Mouse (Mus musculus) limb, embryonic 13.5 days (tissue): ENCODE measurements around the gene Smg1. TPM values are rescaled to one million over a fixed set of nuclear protein-coding genes. Genes with fewer than 3 reads are reported as not detected.
A peak's percentile ranks its signal among the peaks of the same experiment; 100 is the strongest.
"Not testable (repeated sequence)": the region's sequence is repeated elsewhere in the genome, so short reads cannot be mapped to it uniquely, and the experiment has no call there.

ENCODE experiments used
- ATAC-seq: fragments of 200-750 bp; cut with Nextera tagmentation; 2 replicates; pipeline ENCODE4 v1.8.0; 2017; ENCODE audit warnings: low read depth, moderate number of reproducible peaks, moderate TSS enrichment; ENCODE audit not compliant: low FRiP score
- H3K27ac ChIP-seq: fragments of 300-500 bp; sonication (generic); 2 replicates; pipeline ENCODE4 v1.5.1; 2015; ENCODE audit warnings: inconsistent platforms, mild to moderate bottlenecking, moderate library complexity
- H3K27me3 ChIP-seq: fragments of 300-500 bp; sonication (generic); 2 replicates; pipeline ENCODE4 v1.6.1; 2015; ENCODE audit warnings: mild to moderate bottlenecking, inconsistent platforms
- H3K36me3 ChIP-seq: fragments of 300-500 bp; sonication (generic); 2 replicates; pipeline ENCODE4 v1.6.1; 2015; ENCODE audit warnings: inconsistent platforms, mild to moderate bottlenecking, moderate library complexity
- H3K4me1 ChIP-seq: fragments of 300-500 bp; sonication (generic); 2 replicates; pipeline ENCODE4 v1.6.1; 2015; ENCODE audit warnings: inconsistent platforms
- H3K4me2 ChIP-seq: fragments of 300-500 bp; sonication (generic); replicated peaks from 2 replicates; pipeline ENCODE4 v1.6.1; 2015; ENCODE audit warnings: inconsistent platforms, mild to moderate bottlenecking, moderate library complexity
- H3K4me3 ChIP-seq: fragments of 300-500 bp; sonication (generic); 2 replicates; pipeline ENCODE4 v1.5.1; 2015; ENCODE audit warnings: moderate library complexity, mild to moderate bottlenecking, inconsistent platforms
- H3K9ac ChIP-seq: fragments of 300-500 bp; sonication (generic); 2 replicates; pipeline ENCODE4 v1.6.1; 2015; ENCODE audit warnings: mild to moderate bottlenecking, inconsistent platforms
- H3K9me3 ChIP-seq: fragments of 300-500 bp; sonication (generic); 2 replicates; pipeline ENCODE4 v1.6.1; 2016; ENCODE audit warnings: inconsistent platforms
- WGBS: fragments of 180-500 bp; shearing (Covaris S2); methylation state at CpG from one replicate; pipeline ENCODE4 v1.1.7; 2015; 5-methylcytosine and 5-hydroxymethylcytosine counted together
- polyA plus RNA-seq: library from polyadenylated mRNA; unstranded; fragments of >200 nt; fragmentation: Nextera tagmentation; extraction: Ambion mirVana; gene quantifications from 2 replicates; pipeline ENCODE4 v1.2.1, GENCODE M21; 2015

The Smg1 gene
- polyA plus RNA-seq, 1 experiment from 2014 or later = 21.2 TPM

GRCm38 (mm10) chr7:118179782-118180181 is 63.7 kb downstream of the Smg1 start:
- Histone ChIP-seq H3K27ac (no peak overlapping the region), H3K9ac (no peak overlapping the region), H3K9me3 (no peaks in the 10 kb centered on the region), H3K4me3 (no peak overlapping the region), H3K4me1 (no peaks in the 10 kb centered on the region), H3K4me2 (no peak overlapping the region), H3K27me3 (no peaks in the 10 kb centered on the region), H3K36me3 (peaks cover 65% of the 10 kb centered on the region)
- 92% methylated on average over 3 of the region's 3 CpGs for WGBS
- ATAC-seq = no peak

GRCm38 (mm10) chr7:118175821-118176355 is 67.6 kb downstream of the Smg1 start:
- peaks cover 64% of the 10 kb centered on the region for H3K36me3 ChIP-seq
- no peak overlapping the region for H3K9ac ChIP-seq
- ATAC-seq = no peak

DNA sequence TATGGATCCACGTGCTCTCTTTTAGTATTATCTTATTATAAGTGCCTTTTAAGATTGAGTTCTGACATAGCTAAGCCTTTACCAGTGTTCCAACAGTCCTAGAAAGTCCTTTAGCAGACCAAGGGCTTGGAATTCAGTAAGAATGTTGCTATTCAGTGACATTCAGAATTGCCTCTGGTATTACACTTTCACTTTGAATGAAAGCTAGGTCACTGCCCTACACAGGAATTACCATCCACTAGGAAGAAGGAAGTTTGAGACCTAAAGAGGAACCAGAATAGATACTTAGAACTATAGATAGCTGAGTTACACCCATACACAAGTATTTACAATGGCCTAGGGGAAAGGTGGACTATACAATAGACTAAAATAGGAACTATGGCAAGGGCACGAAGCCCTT is 73.3 kb downstream of the Smg1 start:
- H3K4me3 ChIP-seq, H3K4me2 ChIP-seq, ATAC-seq, H3K27me3 ChIP-seq, H3K9me3 ChIP-seq, H3K27ac ChIP-seq, H3K4me1 ChIP-seq, H3K9ac ChIP-seq: not testable (repeated sequence)
- 90% methylated on average over 2 of the region's 2 CpGs for WGBS
- peaks cover 74% of the 10 kb centered on the region for H3K36me3 ChIP-seq

More at GRCm38 (mm10) chr7:118175821-118176355, 67.6 kb downstream of the Smg1 start:
- no peaks in the 10 kb centered on the region for H3K4me1 ChIP-seq
- 87% methylated on average over 1 of the region's 1 CpGs for WGBS
- H3K4me2 ChIP-seq = no peak overlapping the region
- no peak overlapping the region for H3K4me3 ChIP-seq
- no peak overlapping the region for H3K27ac ChIP-seq
- no peaks in the 10 kb centered on the region for H3K9me3 ChIP-seq
- H3K27me3 ChIP-seq = no peaks in the 10 kb centered on the region

DNA sequence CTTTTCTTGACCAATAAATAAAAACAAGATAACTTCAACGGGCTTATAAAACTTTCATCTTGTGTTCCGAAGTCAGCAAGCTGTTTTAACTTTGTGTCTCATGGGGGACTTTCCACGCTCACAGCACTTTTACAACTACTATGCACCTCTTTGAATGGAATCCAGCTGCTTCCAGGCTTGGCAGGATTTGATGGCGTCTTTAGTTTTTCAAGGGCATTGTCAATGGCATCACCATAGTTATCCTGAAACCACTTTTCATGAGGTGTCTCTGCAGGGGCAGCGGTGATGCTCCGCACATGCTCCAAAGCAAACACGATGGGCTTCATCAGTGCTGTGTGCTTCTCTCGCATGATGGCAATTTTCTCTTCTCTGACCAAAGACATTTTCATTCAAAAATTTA is 80.5 kb downstream of the Smg1 start:
- Histone ChIP-seq H3K4me1 (no peaks in the 10 kb centered on the region), H3K4me2 (no peak overlapping the region), H3K9me3 (no peaks in the 10 kb centered on the region), H3K27ac (no peak overlapping the region), H3K27me3 (no peaks in the 10 kb centered on the region), H3K9ac (no peak overlapping the region), H3K36me3 (peaks cover 53% of the 10 kb centered on the region), H3K4me3 (no peak overlapping the region)
- no peak for ATAC-seq
- 82% methylated on average over 8 of the region's 8 CpGs for WGBS

DNA sequence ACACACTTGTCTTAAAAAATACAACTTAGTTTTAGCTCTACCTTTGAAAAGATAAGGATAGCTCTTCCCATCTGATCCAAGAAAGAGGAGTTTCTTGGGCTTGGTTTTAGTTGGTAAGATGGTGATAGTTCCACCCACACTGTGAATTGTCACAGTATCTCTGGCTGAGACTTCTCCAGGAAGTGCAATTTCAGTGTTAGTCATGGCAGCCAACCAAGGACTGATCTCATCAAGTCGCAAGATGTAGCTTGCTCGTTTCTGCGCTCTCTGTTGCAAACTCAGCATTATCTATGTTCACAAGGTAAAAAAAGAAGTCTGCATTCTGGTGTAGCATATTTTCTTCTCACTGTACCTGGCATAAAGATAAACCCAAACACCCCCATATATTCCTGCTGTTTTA is 83.3 kb downstream of the Smg1 start:
- H3K27ac ChIP-seq = no peak overlapping the region

DNA sequence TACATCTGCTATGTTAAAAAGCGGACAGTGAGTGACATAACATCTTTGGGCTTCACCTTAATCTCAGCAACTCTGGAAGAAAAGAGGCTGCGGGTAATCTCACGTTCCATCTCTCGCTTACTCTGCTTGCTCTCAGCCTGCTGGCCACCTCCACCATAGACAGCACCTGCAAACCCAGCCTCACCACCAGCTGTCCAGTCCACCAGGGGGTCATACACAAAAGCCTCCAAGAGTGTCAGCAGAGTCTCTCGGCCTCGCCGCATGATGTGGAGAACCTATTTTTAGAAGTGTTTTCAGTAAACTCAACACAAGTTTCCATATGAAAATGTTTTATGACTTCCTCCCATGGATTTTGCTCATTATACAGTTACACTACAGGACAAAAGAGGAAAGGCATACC is 87.0 kb downstream of the Smg1 start:
- H3K4me3 ChIP-seq = no peak overlapping the region
- H3K27ac ChIP-seq = no peak overlapping the region
- no peaks in the 10 kb centered on the region for H3K27me3 ChIP-seq
- WGBS = 92% methylated on average over 7 of the region's 7 CpGs
- H3K36me3 ChIP-seq = peaks cover 77% of the 10 kb centered on the region
- no peaks in the 10 kb centered on the region for H3K4me1 ChIP-seq
- H3K9me3 ChIP-seq = no peaks in the 10 kb centered on the region
- H3K9ac ChIP-seq = no peak overlapping the region
- ATAC-seq = no peak
- no peak overlapping the region for H3K4me2 ChIP-seq

More for the DNA sequence above, 83.3 kb downstream of the Smg1 start:
- no peaks in the 10 kb centered on the region for H3K4me1 ChIP-seq
- no peak overlapping the region for H3K4me3 ChIP-seq
- H3K9ac ChIP-seq = no peak overlapping the region
- H3K9me3 ChIP-seq = no peaks in the 10 kb centered on the region
- H3K36me3 ChIP-seq = peaks cover 54% of the 10 kb centered on the region
- H3K27me3 ChIP-seq = no peaks in the 10 kb centered on the region
- no peak overlapping the region for H3K4me2 ChIP-seq
- ATAC-seq = no peak
- 91% methylated on average over 3 of the region's 3 CpGs for WGBS

GRCm38 (mm10) chr7:118154150-118154549 is 89.3 kb downstream of the Smg1 start:
- Histone ChIP-seq H3K27me3 (no peaks in the 10 kb centered on the region), H3K9ac (no peak overlapping the region), H3K36me3 (peaks cover 78% of the 10 kb centered on the region), H3K9me3 (no peaks in the 10 kb centered on the region), H3K4me2 (no peak overlapping the region), H3K27ac (no peak overlapping the region), H3K4me3 (no peak overlapping the region), H3K4me1 (no peaks in the 10 kb centered on the region)
- 95% methylated on average over 6 of the region's 6 CpGs for WGBS
- ATAC-seq = no peak

GRCm38 (mm10) chr7:118143602-118144001 is 99.9 kb downstream of the Smg1 start:
- peaks cover 77% of the 10 kb centered on the region for H3K36me3 ChIP-seq
- H3K4me2 ChIP-seq = no peak overlapping the region
- H3K4me3 ChIP-seq = no peak overlapping the region
- no peaks in the 10 kb centered on the region for H3K4me1 ChIP-seq
- H3K27ac ChIP-seq = no peak overlapping the region
- 80% methylated on average over 3 of the region's 3 CpGs for WGBS
- no peaks in the 10 kb centered on the region for H3K27me3 ChIP-seq
- no peak for ATAC-seq
- no peak overlapping the region for H3K9ac ChIP-seq
- H3K9me3 ChIP-seq = no peaks in the 10 kb centered on the region

DNA sequence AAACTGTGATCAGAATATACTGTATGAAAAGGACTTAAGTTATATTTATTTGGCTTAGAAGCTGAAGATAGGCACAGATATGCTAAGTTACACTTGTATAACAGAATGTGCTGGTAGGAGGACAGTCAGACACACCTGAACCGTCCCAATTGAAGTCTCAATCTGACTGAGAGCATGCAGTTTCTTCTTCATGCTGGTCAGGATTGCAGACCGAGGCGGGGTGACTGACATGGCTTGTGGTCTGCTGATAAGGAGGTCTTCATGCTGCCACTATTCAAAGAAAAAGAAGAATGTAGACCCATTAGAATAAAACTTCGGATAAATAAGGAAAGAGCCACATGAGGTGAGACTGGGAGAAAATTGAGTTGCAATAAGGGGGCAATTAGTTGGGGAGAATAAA is 100.3 kb downstream of the Smg1 start:
- no peak overlapping the region for H3K4me2 ChIP-seq
- H3K4me3 ChIP-seq = no peak overlapping the region
- no peaks in the 10 kb centered on the region for H3K9me3 ChIP-seq
- WGBS = 89% methylated on average over 4 of the region's 4 CpGs
- H3K27me3 ChIP-seq = no peaks in the 10 kb centered on the region
- no peak overlapping the region for H3K9ac ChIP-seq
- no peaks in the 10 kb centered on the region for H3K4me1 ChIP-seq
- H3K27ac ChIP-seq = no peak overlapping the region
- ATAC-seq = no peak
- H3K36me3 ChIP-seq = peaks cover 74% of the 10 kb centered on the region

- H3K9ac ChIP-seq = no peak overlapping the region
- H3K9me3 ChIP-seq = no peaks in the 10 kb centered on the region
- 92% methylated on average over 7 of the region's 7 CpGs for WGBS
- no peak overlapping the region for H3K4me3 ChIP-seq
- no peaks in the 10 kb centered on the region for H3K27me3 ChIP-seq
- no peaks in the 10 kb centered on the region for H3K4me1 ChIP-seq
- H3K4me2 ChIP-seq = no peak overlapping the region
- H3K27ac ChIP-seq = no peak overlapping the region
- peaks cover 80% of the 10 kb centered on the region for H3K36me3 ChIP-seq
- ATAC-seq = no peak
These were observed 102.2 kb downstream of the Smg1 start for GRCm38 (mm10) chr7:118141271-118141670.

- Histone ChIP-seq H3K4me2 (no peak overlapping the region), H3K9ac (no peak overlapping the region), H3K27me3 (no peaks in the 10 kb centered on the region), H3K9me3 (no peaks in the 10 kb centered on the region), H3K36me3 (peaks cover 55% of the 10 kb centered on the region), H3K4me3 (no peak overlapping the region), H3K27ac (no peak overlapping the region), H3K4me1 (0 out of 2 replicates have a peak, but pooled peaks cover 4% of the 10 kb centered on the region)
- 88% methylated on average over 11 of the region's 11 CpGs for WGBS
- no peak for ATAC-seq
These were observed 108.3 kb downstream of the Smg1 start for GRCm38 (mm10) chr7:118135128-118135527.

DNA sequence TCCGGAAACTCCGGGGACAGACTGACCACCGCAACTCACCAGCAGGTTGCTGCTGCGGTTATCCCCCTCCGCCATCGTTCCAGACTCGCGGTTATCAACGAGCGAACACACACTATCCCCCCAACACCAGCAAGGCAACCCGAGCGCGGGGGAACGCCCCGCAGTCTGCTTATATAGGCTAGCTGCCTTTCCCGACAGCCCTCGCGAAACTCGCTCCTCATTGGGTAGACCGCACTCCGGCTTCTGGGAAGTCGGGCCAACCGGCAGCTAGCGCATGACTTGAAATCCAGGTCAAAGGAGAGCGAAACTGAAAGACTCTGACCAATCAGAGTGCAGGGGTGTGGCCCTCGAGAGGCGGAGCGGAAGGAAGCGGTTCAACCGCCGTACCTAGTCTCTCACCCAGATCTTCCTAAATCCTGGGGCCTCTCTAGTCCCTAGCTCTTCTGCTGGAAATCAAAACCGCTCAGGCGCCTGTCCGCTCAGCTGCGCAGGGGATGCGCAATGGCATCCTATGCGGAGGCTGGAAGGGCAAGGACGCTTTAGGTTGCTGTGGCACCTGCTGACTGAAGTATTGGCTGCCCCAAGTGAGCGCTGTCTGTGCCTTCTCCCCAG is 113.9 kb downstream of the Smg1 start, which contains the start of gene Arl6ip1:
Gene Arl6ip1, minus strand, starts transcription at position 233 of the 612 bp plus-strand sequence.
- under 1% methylated on average over 39 of the region's 39 CpGs for WGBS
- Histone ChIP-seq H3K4me3 (peak within 1 kb of the TSS; percentile 90), H3K27me3 (no peaks in the 10 kb centered on the region)

More for the DNA sequence above, 113.9 kb downstream of the Smg1 start, which contains the start of gene Arl6ip1:
- peak within 1 kb of the TSS; percentile 79 for H3K4me2 ChIP-seq
- H3K4me1 ChIP-seq = peaks cover 35% of the 10 kb centered on the region
- H3K36me3 ChIP-seq = peaks cover 21% of the 10 kb centered on the region
- H3K9me3 ChIP-seq = no peaks in the 10 kb centered on the region
- peak; percentile 99 for ATAC-seq
- H3K9ac ChIP-seq = peak within 1 kb of the TSS; percentile 92
- peak within 1 kb of the TSS; percentile 89 for H3K27ac ChIP-seq
